Mouse (Mus musculus): Measurements from ENCODE around the gene Hmgn1. TPM values are rescaled to one million over a fixed set of nuclear protein-coding genes. Genes with fewer than 3 reads are reported as not detected.
"Not testable (repeated sequence)": the region's sequence is repeated elsewhere in the genome, so short reads cannot be mapped to it uniquely, and the experiment has no call there.

The Hmgn1 gene
- polyA plus RNA-seq, 1 experiment, result 16.3 TPM

DNA sequence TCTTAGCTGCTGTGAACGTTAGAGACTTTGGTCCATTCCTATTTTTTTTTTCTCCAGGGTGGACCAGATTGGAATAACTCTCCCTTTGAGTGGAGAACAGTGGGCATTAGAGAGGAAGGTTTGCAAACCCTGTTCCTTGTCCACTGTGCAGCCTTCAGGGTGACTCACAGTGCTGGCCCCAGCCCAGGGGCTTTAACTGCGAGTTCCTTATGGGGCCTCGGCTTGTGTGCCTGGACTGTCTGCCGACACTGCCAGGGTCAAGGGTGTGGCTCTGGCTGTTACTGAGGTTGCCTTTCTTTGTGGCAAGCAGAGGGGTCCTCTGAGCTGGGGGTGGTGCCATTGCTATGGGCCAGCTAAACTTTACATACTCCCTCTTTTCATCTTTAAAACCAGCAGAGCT, 23.5 kb upstream of the Hmgn1 start:
- Histone ChIP-seq H3K36me3 (ENCODE audit: control insufficient read depth, insufficient read depth, low read length) (no peaks in the 10 kb centered on the region; the same call in none of the 2 replicates), H3K27me3 (ENCODE audit: control insufficient read depth, insufficient read depth, low read length) (no peaks in the 10 kb centered on the region), H3K27ac (ENCODE audit: control insufficient read depth, insufficient read depth, low read depth, low read length) (no peak overlapping the region)

DNA sequence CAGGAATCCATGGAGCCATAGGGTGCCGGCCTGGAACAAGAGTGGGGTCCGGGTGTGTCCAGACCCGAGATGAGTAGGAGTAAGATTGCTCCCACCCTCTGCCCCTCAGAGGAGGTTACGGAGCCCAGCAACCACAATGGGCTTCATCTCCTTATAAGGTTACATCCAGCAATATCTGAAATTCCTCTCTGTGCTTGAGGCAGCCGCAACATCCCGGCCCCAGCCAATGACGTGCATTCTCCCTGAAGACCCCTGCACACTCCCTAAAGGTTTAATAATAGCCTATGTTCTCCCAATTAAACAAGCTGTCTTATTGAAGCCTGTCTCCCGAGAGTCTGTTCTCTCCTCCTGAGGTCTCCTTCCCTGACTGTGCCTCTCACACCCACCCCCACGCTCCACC, 21.8 kb upstream of the Hmgn1 start:
- Histone ChIP-seq H3K4me3 (ENCODE audit: control insufficient read depth, low read depth, low read length) (no peak overlapping the region), H3K36me3 (ENCODE audit: control insufficient read depth, insufficient read depth, low read length) (no peaks in the 10 kb centered on the region; the same call in none of the 2 replicates), H3K27ac (ENCODE audit: control insufficient read depth, insufficient read depth, low read depth, low read length) (no peak overlapping the region), H3K27me3 (ENCODE audit: control insufficient read depth, insufficient read depth, low read length) (no peaks in the 10 kb centered on the region), H3K4me1 (ENCODE audit: control insufficient read depth, insufficient read depth, low read length) (no peaks in the 10 kb centered on the region)
- TF ChIP-seq CTCF (IDR thresholded peaks at IDR 0.05; ENCODE audit: control insufficient read depth, insufficient read depth, insufficient replicate concordance, low read depth, low read length) (no peak), POLR2A (IDR thresholded peaks at IDR 0.05; ENCODE audit: control insufficient read depth, low read depth, low read length) (no peak)

More for the DNA sequence above, 23.5 kb upstream of the Hmgn1 start:
- no peak overlapping the region for H3K4me3 ChIP-seq (ENCODE audit: control insufficient read depth, low read depth, low read length)
- no peaks in the 10 kb centered on the region for H3K4me1 ChIP-seq (ENCODE audit: control insufficient read depth, insufficient read depth, low read length)
- TF ChIP-seq CTCF (IDR thresholded peaks at IDR 0.05; ENCODE audit: control insufficient read depth, insufficient read depth, insufficient replicate concordance, low read depth, low read length), result no peak
- TF ChIP-seq POLR2A (IDR thresholded peaks at IDR 0.05; ENCODE audit: control insufficient read depth, low read depth, low read length), result no peak

DNA sequence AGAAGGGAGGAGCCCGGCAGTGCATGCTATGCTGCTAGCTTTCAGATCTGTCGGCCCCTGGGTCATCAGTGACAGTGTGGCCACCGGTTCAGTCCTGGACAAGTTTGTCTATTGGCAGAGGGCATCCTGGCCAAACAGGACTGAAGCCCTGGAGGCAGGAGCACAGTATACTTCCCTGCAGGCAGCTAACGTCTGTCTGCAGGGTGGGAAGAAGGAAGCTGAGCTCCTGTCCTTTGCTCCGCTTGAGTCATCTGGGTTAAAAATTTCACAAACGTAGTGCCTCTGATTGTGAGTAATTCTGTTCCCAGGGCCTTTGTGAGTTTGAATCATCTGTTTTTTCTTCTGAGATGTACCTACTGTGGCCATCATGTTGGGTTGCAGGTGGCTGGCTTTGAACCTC, 21.3 kb upstream of the Hmgn1 start:
- Histone ChIP-seq H3K27ac (ENCODE audit: control insufficient read depth, insufficient read depth, low read depth, low read length) (peak overlapping the region; percentile 62), H3K27me3 (ENCODE audit: control insufficient read depth, insufficient read depth, low read length) (no peaks in the 10 kb centered on the region), H3K4me3 (ENCODE audit: control insufficient read depth, low read depth, low read length) (no peak overlapping the region), H3K36me3 (ENCODE audit: control insufficient read depth, insufficient read depth, low read length) (no peaks in the 10 kb centered on the region; the same call in none of the 2 replicates), H3K4me1 (ENCODE audit: control insufficient read depth, insufficient read depth, low read length) (no peaks in the 10 kb centered on the region; the same call in 1 of the 2 replicates)
- no peak for TF ChIP-seq CTCF (IDR thresholded peaks at IDR 0.05; ENCODE audit: control insufficient read depth, insufficient read depth, insufficient replicate concordance, low read depth, low read length)
- no peak for TF ChIP-seq POLR2A (IDR thresholded peaks at IDR 0.05; ENCODE audit: control insufficient read depth, low read depth, low read length)

DNA sequence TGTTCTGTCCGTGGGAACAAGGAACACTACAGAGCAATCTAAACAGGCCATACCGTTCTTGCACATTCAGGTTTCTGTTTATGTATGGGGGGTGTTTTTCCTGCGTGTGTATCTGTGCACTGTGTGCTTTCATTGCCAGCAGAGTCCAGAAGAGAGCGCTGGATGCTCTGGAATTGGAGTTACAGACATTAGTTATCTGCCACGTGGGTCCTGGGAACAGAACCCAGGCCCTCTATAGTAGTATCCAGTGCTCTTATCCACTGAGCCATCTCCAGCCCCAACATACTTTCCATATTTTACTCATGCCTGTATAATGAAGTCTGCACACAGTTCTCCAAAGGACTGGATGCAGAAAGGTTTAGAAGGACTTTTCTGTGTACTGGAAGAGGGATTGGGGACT, 18.3 kb upstream of the Hmgn1 start:
- no peak overlapping the region for H3K27ac ChIP-seq (ENCODE audit: control insufficient read depth, insufficient read depth, low read depth, low read length)

DNA sequence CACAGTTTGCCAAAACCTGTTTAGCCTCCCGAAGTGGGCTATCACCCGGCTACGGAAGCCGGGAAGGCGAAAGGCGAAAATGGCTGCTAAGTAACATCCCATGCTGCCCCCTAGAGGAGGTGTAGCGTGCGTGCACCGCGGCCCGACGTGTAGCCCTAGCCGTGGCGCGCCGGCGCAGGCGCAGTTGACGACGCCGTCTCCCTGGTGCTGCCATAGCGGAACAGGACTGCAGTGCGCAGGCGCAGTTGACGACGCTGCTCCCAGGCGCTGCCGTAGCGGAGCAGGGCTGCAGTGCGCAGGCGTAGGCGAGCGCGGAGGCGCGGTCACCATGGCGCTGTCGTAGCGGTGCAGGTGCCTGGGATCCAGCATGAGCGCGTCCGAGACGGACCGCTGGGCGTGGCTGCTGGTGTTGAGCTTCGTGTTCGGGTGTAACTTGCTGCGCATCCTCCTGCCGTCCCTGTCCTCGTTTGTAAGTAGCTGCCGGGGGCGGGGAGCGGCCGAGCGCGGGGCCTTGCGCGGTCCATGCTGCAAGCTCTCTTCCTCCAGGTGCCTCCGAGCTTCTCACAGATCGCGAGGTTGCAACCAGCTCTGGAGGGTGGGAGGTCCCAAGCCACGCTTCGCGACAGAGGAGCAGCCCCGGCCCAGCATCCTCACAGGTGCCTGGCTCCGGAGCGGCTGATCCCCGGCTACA, 17.7 kb upstream of the Hmgn1 start, which contains the start of gene Wrb:
Gene Wrb, plus strand, starts transcription at position 298 of the 691 bp plus-strand sequence.
- H3K4me1 ChIP-seq (ENCODE audit: control insufficient read depth, insufficient read depth, low read length), result no peaks in the 10 kb centered on the region; the same call in 1 of the 2 replicates
- H3K36me3 ChIP-seq (ENCODE audit: control insufficient read depth, insufficient read depth, low read length), result no peaks in the 10 kb centered on the region; the same call in 1 of the 2 replicates
- no peaks in the 10 kb centered on the region for H3K27me3 ChIP-seq (ENCODE audit: control insufficient read depth, insufficient read depth, low read length)
- H3K4me3 ChIP-seq (ENCODE audit: control insufficient read depth, low read depth, low read length), result peak within 1 kb of the TSS; percentile 94
- H3K27ac ChIP-seq (ENCODE audit: control insufficient read depth, insufficient read depth, low read depth, low read length), result peak within 1 kb of the TSS; percentile 42; the same call in 1 of the 2 replicates
- TF ChIP-seq CTCF (IDR thresholded peaks at IDR 0.05; ENCODE audit: control insufficient read depth, insufficient read depth, insufficient replicate concordance, low read depth, low read length) (peak; percentile 99), POLR2A (IDR thresholded peaks at IDR 0.05; ENCODE audit: control insufficient read depth, low read depth, low read length) (peak; percentile 91)

More for the DNA sequence above, 18.3 kb upstream of the Hmgn1 start:
- peak overlapping the region; percentile 94 for H3K4me3 ChIP-seq (ENCODE audit: control insufficient read depth, low read depth, low read length)
- no peaks in the 10 kb centered on the region; the same call in 1 of the 2 replicates for H3K36me3 ChIP-seq (ENCODE audit: control insufficient read depth, insufficient read depth, low read length)
- H3K4me1 ChIP-seq (ENCODE audit: control insufficient read depth, insufficient read depth, low read length), result no peaks in the 10 kb centered on the region; the same call in 1 of the 2 replicates
- H3K27me3 ChIP-seq (ENCODE audit: control insufficient read depth, insufficient read depth, low read length), result no peaks in the 10 kb centered on the region
- TF ChIP-seq CTCF (IDR thresholded peaks at IDR 0.05; ENCODE audit: control insufficient read depth, insufficient read depth, insufficient replicate concordance, low read depth, low read length), result no peak
- TF ChIP-seq POLR2A (IDR thresholded peaks at IDR 0.05; ENCODE audit: control insufficient read depth, low read depth, low read length), result no peak

DNA sequence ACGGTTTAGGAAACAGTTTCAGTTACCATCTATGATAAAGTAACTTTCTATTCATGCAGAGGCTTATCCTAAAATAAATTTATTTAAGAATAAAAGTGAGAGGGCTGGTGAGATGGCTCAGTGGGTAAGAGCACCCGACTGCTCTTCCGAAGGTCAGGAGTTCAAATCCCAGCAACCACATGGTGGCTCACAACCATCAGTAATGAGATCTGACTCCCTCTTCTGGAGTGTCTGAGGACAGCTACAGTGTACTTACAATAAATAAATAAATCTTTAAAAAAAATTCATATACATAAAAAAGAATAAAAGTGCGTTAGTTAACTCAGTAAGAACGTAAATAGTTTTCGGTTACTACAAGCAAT, 17.2 kb upstream of the Hmgn1 start:
- not testable (repeated sequence) for H3K27ac ChIP-seq (ENCODE audit: control insufficient read depth, insufficient read depth, low read depth, low read length)

DNA sequence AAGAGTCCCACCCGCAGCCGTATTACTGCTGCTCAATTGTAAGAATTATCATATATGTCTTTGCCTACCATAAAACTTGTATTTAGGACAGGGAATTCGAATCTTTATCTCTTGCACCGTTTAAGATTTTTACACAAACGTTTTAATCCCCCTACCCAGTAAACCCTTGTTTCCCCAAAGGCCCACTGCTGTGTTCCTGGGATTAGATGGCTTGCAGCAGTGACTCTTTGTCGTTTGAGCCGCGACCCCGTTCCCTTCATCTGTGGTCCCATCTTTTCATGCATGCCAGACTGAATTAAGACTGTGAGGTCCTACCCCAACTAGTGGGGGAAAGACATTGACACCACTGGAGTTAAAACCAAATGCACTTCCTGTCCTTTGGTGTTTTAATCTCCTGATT, 937 bp upstream of the Hmgn1 start:
- H3K36me3 ChIP-seq (ENCODE audit: control insufficient read depth, insufficient read depth, low read length), result no peaks in the 10 kb centered on the region
- TF ChIP-seq POLR2A (IDR thresholded peaks at IDR 0.05; ENCODE audit: control insufficient read depth, low read depth, low read length) (no peak), CTCF (IDR thresholded peaks at IDR 0.05; ENCODE audit: control insufficient read depth, insufficient read depth, insufficient replicate concordance, low read depth, low read length) (no peak)
- peaks cover 9% of the 10 kb centered on the region for H3K4me1 ChIP-seq (ENCODE audit: control insufficient read depth, insufficient read depth, low read length)
- peak overlapping the region; percentile 90 for H3K4me3 ChIP-seq (ENCODE audit: control insufficient read depth, low read depth, low read length)
- H3K27me3 ChIP-seq (ENCODE audit: control insufficient read depth, insufficient read depth, low read length), result no peaks in the 10 kb centered on the region
- H3K27ac ChIP-seq (ENCODE audit: control insufficient read depth, insufficient read depth, low read depth, low read length), result peak overlapping the region; percentile 82

More for the DNA sequence above, 17.2 kb upstream of the Hmgn1 start:
- not testable (repeated sequence) for H3K4me1 ChIP-seq (ENCODE audit: control insufficient read depth, insufficient read depth, low read length); H3K36me3 ChIP-seq (ENCODE audit: control insufficient read depth, insufficient read depth, low read length); H3K27me3 ChIP-seq (ENCODE audit: control insufficient read depth, insufficient read depth, low read length)
- H3K4me3 ChIP-seq (ENCODE audit: control insufficient read depth, low read depth, low read length), result peak overlapping the region; percentile 94
